Mouse (Mus musculus) MEL (cell line): ENCODE results near the gene Man1c1. TPM values are rescaled to one million over a fixed set of nuclear protein-coding genes. Genes with fewer than 3 reads are reported as not detected.

Experiments used
- DNase-seq: peaks from one replicate; pipeline ENCODE4 v3.0.0; 2011; ENCODE audit warnings: low read depth, low spot score
- H3K27ac ChIP-seq: 2 replicates; pipeline ENCODE4 v1.5.1; 2012; ENCODE audit warnings: low read depth, mild to moderate bottlenecking, control low read depth, low read length, moderate library complexity; ENCODE audit not compliant: control insufficient read depth
- H3K27me3 ChIP-seq, 2 experiments: fragments of 150-350 bp in 1 of 2; sonication (generic) in 1 of 2; 2 replicates each; pipeline ENCODE4 v1.6.1; 2012; ENCODE audit warnings: low read length in 2 of 2, mild to moderate bottlenecking in 2 of 2, improper control_type of control experiment in 1 of 2, moderate library complexity in 1 of 2; ENCODE audit not compliant: insufficient read depth in 2 of 2, control insufficient read depth in 1 of 2
- H3K36me3 ChIP-seq, 2 experiments: 2 replicates each; pipeline ENCODE4 v1.6.1; 2012 to 2014; ENCODE audit warnings: low read length in 2 of 2, improper control_type of control experiment in 1 of 2, inconsistent platforms in 1 of 2, mild to moderate bottlenecking in 1 of 2; ENCODE audit not compliant: insufficient read depth in 2 of 2, control insufficient read depth in 1 of 2
- H3K4me1 ChIP-seq, 2 experiments: fragments of 150-350 bp in 1 of 2; sonication (generic) in 1 of 2; 2 replicates each; pipeline ENCODE4 v1.6.1; 2012; ENCODE audit warnings: low read length in 2 of 2, improper control_type of control experiment in 1 of 2, mild to moderate bottlenecking in 1 of 2; ENCODE audit not compliant: insufficient read depth in 2 of 2, control insufficient read depth in 1 of 2
- H3K4me3 ChIP-seq, 2 experiments: fragments of 150-350 bp in 1 of 2; sonication (generic) in 1 of 2; 2 replicates each; pipeline ENCODE4 v1.5.1; 2012; ENCODE audit warnings: low read depth in 2 of 2, low read length in 2 of 2, mild to moderate bottlenecking in 2 of 2, moderate library complexity in 2 of 2, control low read depth in 1 of 2, improper control_type of control experiment in 1 of 2; ENCODE audit not compliant: control insufficient read depth in 1 of 2, insufficient read depth in 1 of 2
- H3K79me2 ChIP-seq: 2 replicates; pipeline ENCODE4 v1.6.1; 2012; ENCODE audit warnings: mild to moderate bottlenecking, low read length, moderate library complexity; ENCODE audit not compliant: control insufficient read depth, poor library complexity, insufficient read depth
- H3K9ac ChIP-seq: 2 replicates; pipeline ENCODE4 v1.6.1; 2012; ENCODE audit warnings: low read depth, mild to moderate bottlenecking, control low read depth, low read length, moderate library complexity; ENCODE audit not compliant: control insufficient read depth, poor library complexity, severe bottlenecking
- H3K9me3 ChIP-seq: fragments of 150-350 bp; sonication (generic); replicated peaks from 2 replicates; pipeline ENCODE4 v1.6.1; 2012; ENCODE audit warnings: mild to moderate bottlenecking, low read length, improper control_type of control experiment, moderate library complexity; ENCODE audit not compliant: insufficient read depth
- CTCF ChIP-seq, 3 experiments: IDR thresholded peaks in 2 of 3; conservative IDR thresholded peaks in 1 of 3; 2 replicates each; pipeline ENCODE4 v1.5.1; 2011 to 2012; ENCODE audit warnings: low read length in 3 of 3, low read depth in 2 of 3, mild to moderate bottlenecking in 2 of 3, improper control_type of control experiment in 1 of 3, inconsistent platforms in 1 of 3, mixed read lengths in 1 of 3, moderate library complexity in 1 of 3; ENCODE audit not compliant: control insufficient read depth in 1 of 3, insufficient read depth in 1 of 3, poor library complexity in 1 of 3, severe bottlenecking in 1 of 3
- E2F4 ChIP-seq: IDR thresholded peaks from 2 replicates; pipeline ENCODE4 v1.6.1; 2011; ENCODE audit warnings: low read depth, low read length, improper control_type of control experiment, borderline replicate concordance
- HCFC1 ChIP-seq: IDR thresholded peaks from 2 replicates; pipeline ENCODE4 v1.6.1; 2012; ENCODE audit warnings: low read depth, mild to moderate bottlenecking, inconsistent platforms, low read length, improper control_type of control experiment, moderate library complexity
- MYC ChIP-seq: IDR thresholded peaks from 2 replicates; pipeline ENCODE4 v1.6.1; 2011; ENCODE audit warnings: low read depth, mild to moderate bottlenecking, low read length, improper control_type of control experiment, moderate library complexity
- POLR2A ChIP-seq, 2 experiments: IDR thresholded peaks; 2 replicates each; pipeline ENCODE4 v1.6.1; 2011 to 2012; ENCODE audit warnings: low read length in 2 of 2, mild to moderate bottlenecking in 2 of 2, control low read depth in 1 of 2, improper control_type of control experiment in 1 of 2, low read depth in 1 of 2, moderate library complexity in 1 of 2; ENCODE audit not compliant: control insufficient read depth in 1 of 2, insufficient read depth in 1 of 2, poor library complexity in 1 of 2
- POLR2AphosphoS2 ChIP-seq: IDR thresholded peaks from 2 replicates; pipeline ENCODE4 v1.6.1; 2011; ENCODE audit warnings: low read length, improper control_type of control experiment
- RAD21 ChIP-seq: IDR thresholded peaks from 2 replicates; pipeline ENCODE4 v1.6.1; 2011; ENCODE audit warnings: mild to moderate bottlenecking, low read depth, low read length, improper control_type of control experiment
- SMC3 ChIP-seq: IDR thresholded peaks from 2 replicates; pipeline ENCODE4 v1.6.1; 2011; ENCODE audit warnings: low read depth, low read length, improper control_type of control experiment
- TAL1 ChIP-seq: IDR thresholded peaks from 2 replicates; pipeline ENCODE4 v1.6.1; 2012; ENCODE audit warnings: mild to moderate bottlenecking, inconsistent platforms, low read length, moderate library complexity, mixed read lengths
- ZC3H11A ChIP-seq: IDR thresholded peaks from 2 replicates; pipeline ENCODE4 v1.6.1; 2012; ENCODE audit warnings: low read depth, mild to moderate bottlenecking, inconsistent platforms, low read length, improper control_type of control experiment
- ZNF384 ChIP-seq: IDR thresholded peaks from 2 replicates; pipeline ENCODE4 v1.6.1; 2012; ENCODE audit warnings: low read depth, mild to moderate bottlenecking, inconsistent platforms, low read length, improper control_type of control experiment
- polyA plus RNA-seq, 2 experiments: library from polyadenylated mRNA; stranded (reverse) in 1 of 2; unstranded in 1 of 2; fragments of >175 nt in 1 of 2; fragments of >200 nt in 1 of 2; gene quantifications; 2 replicates each; pipeline versions ENCODE4 v1.2.1 to v1.2.4; 2012; ENCODE audit warnings: low replicate concordance in 2 of 2, low read depth in 1 of 2; ENCODE audit not compliant: insufficient read length in 2 of 2, insufficient read depth in 1 of 2, missing spikeins in 1 of 2
- total RNA-seq: library from RNA; depleted of rRNA; stranded (reverse); fragments of 300-350 nt; gene quantifications from 2 replicates; pipeline ENCODE4 v1.2.3, GENCODE M21; 2012

The Man1c1 gene
- total and polyA plus RNA-seq, 3 experiments, result 1.9 to 5.2 TPM; not detected in 1

GRCm38 (mm10) chr4:134693202-134693940 is 10.7 kb downstream of the Man1c1 start:
- Histone ChIP-seq H3K9ac (no peak overlapping the region), H3K79me2 (no peaks in the 10 kb centered on the region), H3K27me3 (no peaks in the 10 kb centered on the region), H3K27ac (no peak overlapping the region), H3K36me3 (no peaks in the 10 kb centered on the region), H3K4me3 (no peak overlapping the region), H3K4me1 (no peaks in the 10 kb centered on the region), H3K9me3 (no peaks in the 10 kb centered on the region)
- no peak for DNase-seq
- no peak for TF ChIP-seq TAL1

- Histone ChIP-seq H3K4me3 (no peak overlapping the region), H3K27ac (no peak overlapping the region), H3K27me3 (no peaks in the 10 kb centered on the region), H3K36me3 (no peaks in the 10 kb centered on the region), H3K9me3 (no peaks in the 10 kb centered on the region), H3K9ac (no peak overlapping the region), H3K79me2 (no peaks in the 10 kb centered on the region), H3K4me1 (no peaks in the 10 kb centered on the region)
- peak; percentile 13 for DNase-seq
- peak; percentile 35 to 41 (median 36); a peak in 4 of 6 replicates for TF ChIP-seq CTCF (IDR thresholded peaks at IDR 0.05 in 2 of 3, conservative IDR thresholded peaks at IDR 0.05 in 1 of 3; ENCODE audit: control insufficient read depth in 1 of 3, insufficient read depth in 1 of 3, low read depth in 2 of 3, low read length in 3 of 3, poor library complexity in 1 of 3, severe bottlenecking in 1 of 3)
- TF ChIP-seq SMC3, result 0 out of 2 replicates have a peak, but pooled peaks have one; percentile 11
- no peak for TF ChIP-seq ZNF384
Observed at GRCm38 (mm10) chr4:134692388-134692787, 11.7 kb downstream of the Man1c1 start.

GRCm38 (mm10) chr4:134686022-134686661 is 17.9 kb downstream of the Man1c1 start:
- no peak for TF ChIP-seq MYC
- TF ChIP-seq, all 39 proteins: peak for 0
- H3K9me3 ChIP-seq, result no peaks in the 10 kb centered on the region
- H3K9ac ChIP-seq, result no peak overlapping the region
- H3K27ac ChIP-seq, result no peak overlapping the region
- no peaks in the 10 kb centered on the region for H3K36me3 ChIP-seq
- H3K4me3 ChIP-seq, result no peak overlapping the region
- DNase-seq, result no peak
- no peaks in the 10 kb centered on the region for H3K4me1 ChIP-seq
- H3K27me3 ChIP-seq, result no peaks in the 10 kb centered on the region
- H3K79me2 ChIP-seq, result no peaks in the 10 kb centered on the region

GRCm38 (mm10) chr4:134684637-134685338 is 19.3 kb downstream of the Man1c1 start:
- no peak overlapping the region for H3K4me3 ChIP-seq
- H3K27ac ChIP-seq, result no peak overlapping the region
- no peaks in the 10 kb centered on the region for H3K27me3 ChIP-seq

More at GRCm38 (mm10) chr4:134684637-134685338, 19.3 kb downstream of the Man1c1 start:
- Histone ChIP-seq H3K9me3 (no peaks in the 10 kb centered on the region), H3K36me3 (no peaks in the 10 kb centered on the region), H3K9ac (no peak overlapping the region), H3K79me2 (no peaks in the 10 kb centered on the region), H3K4me1 (no peaks in the 10 kb centered on the region)
- peak; percentile 31 for DNase-seq
- TF ChIP-seq POLR2AphosphoS2 (no peak), SMC3 (0 out of 2 replicates have a peak, but pooled peaks have one; percentile 10), POLR2A (IDR thresholded peaks at IDR 0.05; ENCODE audit: control insufficient read depth in 1 of 2, insufficient read depth in 1 of 2, low read depth in 1 of 2, low read length in 2 of 2, poor library complexity in 1 of 2) (no peak), E2F4 (no peak), HCFC1 (no peak), ZC3H11A (no peak), CTCF (IDR thresholded peaks at IDR 0.05 in 2 of 3, conservative IDR thresholded peaks at IDR 0.05 in 1 of 3; ENCODE audit: control insufficient read depth in 1 of 3, insufficient read depth in 1 of 3, low read depth in 2 of 3, low read length in 3 of 3, poor library complexity in 1 of 3, severe bottlenecking in 1 of 3) (peak; percentile 44 to 62 (median 54); a peak in 5 of 6 replicates), RAD21 (no peak)
